Mouse (Mus musculus) cerebellum, adult 9-11 months (tissue): Measurements from ENCODE around the gene Pou2f3.
"Not testable (repeated sequence)": the region's sequence is repeated elsewhere in the genome, so short reads cannot be mapped to it uniquely, and the experiment has no call there.

ENCODE experiments used
- DNase-seq: peaks from one replicate; pipeline ENCODE4 v3.0.0; 2022

Pou2f3 gene

DNA sequence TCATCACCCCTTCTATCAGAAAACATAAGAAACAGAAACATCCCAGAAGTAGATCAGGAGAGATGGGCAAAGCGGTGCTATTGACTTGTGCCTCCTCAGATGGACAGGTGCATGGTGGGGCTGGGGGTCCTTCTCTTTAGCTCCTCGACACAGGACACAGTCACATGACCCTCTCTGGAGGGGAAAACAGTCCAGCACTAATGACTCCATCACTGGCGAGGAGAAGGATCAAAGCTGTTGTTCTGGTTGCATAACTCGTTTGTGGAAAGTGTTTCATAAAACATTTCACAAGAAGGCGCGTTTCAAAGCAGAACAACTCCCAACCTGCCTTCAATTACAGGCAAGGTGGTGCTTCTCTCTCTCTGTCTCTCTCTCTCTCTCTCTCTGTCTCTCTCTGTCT is 58.4 kb downstream of the Pou2f3 start:
- no peak for DNase-seq

DNA sequence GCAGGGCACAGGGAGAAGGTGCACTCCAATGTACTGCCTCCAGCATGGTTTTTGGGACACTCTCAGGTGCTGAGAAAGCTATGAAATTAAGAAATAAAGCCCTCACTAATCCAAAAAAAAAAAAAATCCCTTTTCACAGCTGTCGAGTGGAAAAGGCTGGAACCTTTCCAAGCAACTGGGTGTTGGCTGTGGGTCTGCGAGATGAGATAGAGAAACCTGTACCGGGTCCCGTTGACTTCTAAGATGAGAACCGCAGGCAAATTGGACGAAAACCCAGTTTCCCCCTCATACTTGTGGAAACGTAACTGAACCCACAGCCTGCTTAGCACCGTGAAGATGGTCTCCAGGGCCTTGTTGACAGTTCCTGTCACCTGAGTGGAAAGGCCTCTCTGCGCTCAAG is 59.2 kb downstream of the Pou2f3 start:
- no peak for DNase-seq

DNA sequence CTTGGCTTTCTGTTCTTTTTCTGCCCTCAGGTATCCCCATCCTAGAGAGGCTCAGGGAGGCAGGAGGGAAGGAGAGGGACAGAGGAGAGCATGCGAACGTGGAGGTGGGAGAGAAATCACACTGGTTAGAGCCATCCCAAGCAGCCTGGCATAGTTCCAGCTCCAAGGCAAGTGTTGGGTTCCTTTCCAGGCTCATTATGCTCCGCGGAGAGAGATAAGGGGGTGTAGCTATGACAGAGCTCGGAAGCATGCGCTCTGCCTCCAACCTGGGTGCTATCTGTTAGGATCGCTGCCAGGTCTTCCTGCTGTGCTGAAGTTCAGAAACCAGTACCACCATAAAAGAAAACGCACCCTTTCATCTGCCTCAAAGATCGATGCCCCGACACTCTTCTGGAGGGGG is 60.1 kb downstream of the Pou2f3 start:
- DNase-seq, result no peak

GRCm38 (mm10) chr9:43149498-43149897 is 60.7 kb downstream of the Pou2f3 start:
- DNase-seq, result no peak

DNA sequence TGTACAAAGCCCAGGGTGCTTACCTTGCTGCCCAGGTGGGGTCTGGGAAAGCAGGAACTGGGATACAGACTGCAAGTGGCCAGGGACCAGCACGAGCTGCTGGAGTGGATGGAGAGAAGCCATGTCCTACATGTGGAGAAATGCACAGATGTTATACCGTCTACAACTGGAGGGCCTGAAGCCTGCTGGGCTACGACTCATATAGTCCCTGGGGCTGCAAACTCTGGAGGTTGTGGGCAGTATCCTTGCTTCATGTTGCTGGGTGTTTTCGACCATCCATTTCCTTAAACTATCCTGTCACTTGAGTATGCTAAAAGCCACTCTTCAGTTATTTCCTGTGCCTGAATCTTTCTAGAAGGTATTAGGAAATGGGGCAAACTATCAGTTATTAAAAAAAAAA is 65.0 kb downstream of the Pou2f3 start:
- no peak for DNase-seq

GRCm38 (mm10) chr9:43144206-43144810 is 65.9 kb downstream of the Pou2f3 start:
- DNase-seq, result no peak

GRCm38 (mm10) chr9:43141839-43142238 is 68.3 kb downstream of the Pou2f3 start:
- DNase-seq, result peak; percentile 45

DNA sequence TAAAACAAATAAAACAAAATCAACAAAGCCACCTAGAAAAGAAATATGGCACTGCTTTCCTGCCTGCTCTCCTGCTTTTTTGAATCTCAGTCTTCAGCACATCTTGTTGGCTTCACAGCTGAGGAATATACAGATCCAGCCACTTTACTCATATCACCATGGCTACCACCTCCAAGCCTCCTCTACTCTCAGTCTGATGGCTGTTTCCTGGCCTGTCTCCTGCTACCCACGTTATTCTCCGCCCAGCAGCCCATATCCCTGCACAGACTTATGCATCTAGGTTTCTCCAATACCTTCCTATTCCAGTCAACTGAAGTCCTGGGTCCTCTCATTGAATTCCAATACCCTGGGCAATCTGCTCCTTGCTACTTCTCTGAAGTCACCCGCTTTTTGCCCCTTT is 76.6 kb downstream of the Pou2f3 start:
- DNase-seq, result no peak

DNA sequence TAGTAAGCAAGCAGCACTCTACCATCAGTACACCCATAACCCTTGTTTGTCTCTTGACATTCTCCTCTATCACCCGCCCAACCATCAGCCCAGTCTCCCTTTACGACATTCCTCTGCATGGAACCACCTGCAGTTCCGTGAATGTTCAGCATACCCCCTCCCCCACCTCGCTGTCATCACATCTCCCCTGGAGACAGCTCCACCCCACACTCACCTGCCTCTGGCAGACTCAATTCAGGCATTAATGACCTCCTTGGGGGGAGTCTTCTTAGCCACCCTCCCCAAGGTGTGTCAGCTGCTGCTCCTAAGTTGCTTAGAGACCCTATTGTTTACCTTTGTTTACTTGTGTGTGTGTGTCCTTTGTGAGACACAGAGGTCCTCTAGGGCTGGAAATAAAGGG is 77.8 kb downstream of the Pou2f3 start:
- no peak for DNase-seq

DNA sequence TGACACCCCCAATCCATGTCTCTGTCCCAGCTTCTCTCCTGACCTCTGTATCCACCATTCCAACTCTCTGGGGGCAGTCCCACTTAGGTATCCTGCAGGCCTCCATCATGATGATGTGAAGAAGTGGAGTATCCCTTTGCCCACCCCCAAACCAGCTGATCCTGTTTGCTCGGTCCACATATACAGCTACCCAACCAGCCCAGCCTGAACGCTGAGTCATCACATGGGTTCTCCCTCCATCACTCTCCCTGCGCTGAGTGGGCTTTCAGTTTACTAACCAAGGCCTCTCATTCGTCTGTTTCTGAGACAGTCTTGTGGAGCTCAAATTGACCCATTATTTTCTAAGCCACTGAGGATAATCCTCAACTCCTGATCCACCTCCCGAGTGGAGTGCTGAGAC is 78.2 kb downstream of the Pou2f3 start:
- no peak for DNase-seq

- DNase-seq, result no peak
Observed at GRCm38 (mm10) chr9:43130684-43131083, 79.5 kb downstream of the Pou2f3 start.

- DNase-seq, result peak; percentile 21
Observed at GRCm38 (mm10) chr9:43127101-43127787, 82.9 kb downstream of the Pou2f3 start.

DNA sequence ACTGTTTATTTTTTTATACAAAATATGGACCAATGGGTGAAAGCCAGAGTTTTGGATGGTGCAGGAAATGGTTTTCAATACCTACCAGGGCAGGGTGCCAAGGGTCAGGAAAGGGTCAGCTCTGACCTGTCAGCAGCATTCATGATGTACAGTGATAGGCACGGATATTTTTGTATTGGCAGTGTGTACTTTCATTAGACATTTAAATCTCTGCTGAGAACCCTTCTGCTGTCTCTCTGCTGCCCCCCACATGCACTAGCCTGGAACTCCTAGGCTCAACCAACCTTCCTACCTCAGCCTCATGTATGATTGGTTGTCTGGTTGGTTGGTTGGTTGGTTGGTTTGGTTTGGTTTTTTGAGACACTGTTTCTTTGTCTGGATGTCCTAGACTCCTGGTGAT is 87.8 kb downstream of the Pou2f3 start:
- no peak for DNase-seq

- not testable (repeated sequence) for DNase-seq
Observed at GRCm38 (mm10) chr9:43121948-43122347, 88.2 kb downstream of the Pou2f3 start.

GRCm38 (mm10) chr9:43116997-43117336 is 93.2 kb downstream of the Pou2f3 start:
- DNase-seq, result no peak

GRCm38 (mm10) chr9:43116134-43116996 is 93.8 kb downstream of the Pou2f3 start, which contains the start of gene Tmem136:
Gene Tmem136, minus strand, starts transcription at chr9:43116570.
- peak; percentile 80 for DNase-seq

DNA sequence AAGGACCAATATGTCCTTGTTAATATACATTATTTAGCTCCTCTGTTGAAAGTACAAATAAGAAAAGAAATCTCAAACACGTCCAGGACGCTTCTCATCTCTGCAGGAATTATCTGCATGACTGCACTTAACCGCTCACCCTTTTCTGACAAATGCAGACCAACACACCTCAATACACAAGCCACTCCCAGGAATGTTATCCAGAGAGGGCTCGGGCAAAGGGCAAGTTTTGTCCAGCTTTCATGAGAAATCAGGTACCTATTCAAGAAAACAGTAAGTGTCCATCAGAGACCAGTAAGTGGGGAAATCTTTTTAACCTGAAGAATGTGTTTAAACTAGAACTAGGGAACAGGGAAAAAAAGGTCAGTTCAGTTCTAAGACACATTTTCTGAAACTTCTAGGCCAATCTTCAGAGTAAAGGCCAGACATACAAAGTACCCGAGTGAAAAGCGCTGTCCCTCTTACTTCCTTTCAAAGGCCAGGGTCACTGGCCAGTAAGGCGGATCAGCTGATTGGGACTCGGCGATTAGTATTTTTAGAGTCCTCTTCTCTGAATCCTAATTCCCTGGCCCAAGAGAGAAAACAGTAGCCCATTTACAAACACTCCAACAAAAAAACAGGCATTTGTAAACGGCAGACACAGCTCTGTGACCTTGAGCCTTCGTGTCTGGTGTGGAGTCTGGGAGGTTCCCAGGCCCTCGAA is 94.6 kb downstream of the Pou2f3 start:
- no peak for DNase-seq

- DNase-seq, result no peak
Observed at GRCm38 (mm10) chr9:43114833-43115232, 95.3 kb downstream of the Pou2f3 start.

DNA sequence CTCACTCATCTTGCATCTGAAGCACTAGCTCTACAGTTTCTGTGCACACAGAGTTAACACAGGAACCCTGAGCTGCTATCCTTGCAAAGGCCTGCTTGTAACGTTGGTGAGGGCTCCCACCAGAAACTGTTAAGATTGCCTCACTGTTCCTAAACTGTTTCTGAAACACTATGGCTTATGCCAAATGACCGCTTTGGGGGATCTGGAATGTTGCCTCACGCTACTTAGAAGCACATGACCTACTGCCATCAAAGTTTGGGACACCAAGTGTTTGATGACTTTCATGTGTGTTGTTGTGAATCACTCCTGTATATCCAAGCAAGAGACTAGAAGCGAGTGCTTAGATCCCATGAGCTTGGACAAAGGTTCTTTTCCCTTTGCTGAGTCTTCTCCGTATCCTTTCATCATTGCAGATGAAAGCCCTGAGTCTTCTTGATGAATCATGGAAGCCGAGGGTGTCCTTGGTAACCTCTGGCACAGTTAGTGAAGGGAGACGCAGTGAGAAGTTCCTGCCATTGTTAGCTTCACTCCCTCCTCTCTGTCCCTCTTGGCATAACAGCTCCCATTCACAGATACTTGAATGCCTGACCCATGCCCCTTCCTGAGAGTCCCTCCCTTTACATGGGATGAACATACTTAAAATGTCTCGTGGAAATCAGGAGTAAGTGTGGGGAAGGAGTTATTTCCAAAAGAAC is 99.7 kb downstream of the Pou2f3 start:
- DNase-seq, result no peak

DNA sequence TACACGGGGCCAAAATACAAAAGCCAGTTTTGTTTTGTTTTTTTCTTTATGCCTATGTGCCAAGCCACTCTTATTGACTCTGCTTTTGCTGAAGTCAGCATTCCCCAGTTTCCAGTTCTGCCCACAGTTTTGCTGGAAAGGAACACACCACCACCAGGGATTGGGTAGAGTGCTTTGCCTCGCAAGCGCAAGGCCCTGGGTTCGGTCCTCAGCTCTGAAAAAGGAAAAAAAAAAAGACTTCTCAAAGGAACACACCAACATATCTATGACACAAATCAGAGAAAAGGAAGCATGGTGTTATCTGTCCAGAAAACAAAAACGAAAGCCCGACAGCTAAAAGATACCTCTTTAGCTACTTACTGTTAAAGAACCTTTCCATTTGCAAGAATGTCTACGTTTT is 101.0 kb downstream of the Pou2f3 start:
- DNase-seq, result no peak

GRCm38 (mm10) chr9:43108721-43109120 is 101.4 kb downstream of the Pou2f3 start:
- no peak for DNase-seq

GRCm38 (mm10) chr9:43108081-43108480 is 102.1 kb downstream of the Pou2f3 start:
- no peak for DNase-seq

DNA sequence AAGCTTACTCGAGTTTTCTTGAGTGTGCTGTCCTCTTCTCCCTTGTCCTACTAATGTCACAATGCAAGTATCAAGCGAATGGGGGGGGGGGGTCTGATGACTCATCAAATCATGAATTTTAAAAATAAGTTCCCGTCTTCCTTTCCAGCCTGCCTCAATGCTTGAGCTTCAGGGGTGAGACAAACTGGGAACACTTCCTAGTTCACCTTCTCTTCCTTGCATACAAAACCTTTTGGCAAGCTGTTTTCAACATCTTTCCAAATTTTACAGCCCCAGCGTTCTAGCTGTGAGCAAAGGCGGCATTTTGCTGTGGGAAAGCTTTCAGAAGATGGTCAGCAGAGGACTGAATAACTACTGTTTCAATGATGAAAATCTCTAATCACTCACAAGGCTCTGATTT is 102.6 kb downstream of the Pou2f3 start:
- peak; percentile 47 for DNase-seq
